Mouse (Mus musculus): ENCODE measurements around the gene Arrb1. TPM values are rescaled to one million over a fixed set of nuclear protein-coding genes. Genes with fewer than 3 reads are reported as not detected.

Arrb1 gene
- polyA plus RNA-seq, 1 experiment from 2014 or later, result 5.3 TPM

GRCm38 (mm10) chr7:99531408-99531970 lies 3.8 kb upstream of the Arrb1 start:
- no peak overlapping the region for H3K4me2 ChIP-seq
- ATAC-seq (replicated peaks; ENCODE audit: insufficient number of reproducible peaks, low FRiP score, low TSS enrichment), result no peak

GRCm38 (mm10) chr7:99532526-99532925 lies 2.7 kb upstream of the Arrb1 start:
- Histone ChIP-seq H3K4me2 (no peak overlapping the region), H3K9me3 (replicated peaks; ENCODE audit: control insufficient read depth, low read length) (no peaks in the 10 kb centered on the region), H3K4me1 (ENCODE audit: control insufficient read depth, insufficient read depth, low read length) (peaks cover 31% of the 10 kb centered on the region), H3K9ac (ENCODE audit: low read depth, low read length) (no peak overlapping the region), H3K36me3 (ENCODE audit: control insufficient read depth, insufficient read depth, low read length) (no peaks in the 10 kb centered on the region), H3K4me3 (ENCODE audit: low read depth, low read length) (no peak overlapping the region), H3K27me3 (ENCODE audit: control insufficient read depth, insufficient read depth, low read length) (no peaks in the 10 kb centered on the region), H3K27ac (ENCODE audit: low read depth, low read length) (no peak overlapping the region)
- no peak for ATAC-seq (replicated peaks; ENCODE audit: insufficient number of reproducible peaks, low FRiP score, low TSS enrichment)
- 64% methylated on average over 4 of the region's 4 CpGs for WGBS (ENCODE audit: insufficient replicate concordance)

More at GRCm38 (mm10) chr7:99531408-99531970, 3.8 kb upstream of the Arrb1 start:
- H3K36me3 ChIP-seq (ENCODE audit: control insufficient read depth, insufficient read depth, low read length), result no peaks in the 10 kb centered on the region
- peaks cover 21% of the 10 kb centered on the region for H3K4me1 ChIP-seq (ENCODE audit: control insufficient read depth, insufficient read depth, low read length)
- H3K27ac ChIP-seq (ENCODE audit: low read depth, low read length), result no peak overlapping the region
- WGBS (ENCODE audit: insufficient replicate concordance), result 64% methylated on average over 3 of the region's 3 CpGs
- H3K27me3 ChIP-seq (ENCODE audit: control insufficient read depth, insufficient read depth, low read length), result no peaks in the 10 kb centered on the region
- H3K4me3 ChIP-seq (ENCODE audit: low read depth, low read length), result no peak overlapping the region
- H3K9me3 ChIP-seq (replicated peaks; ENCODE audit: control insufficient read depth, low read length), result no peaks in the 10 kb centered on the region
- H3K9ac ChIP-seq (ENCODE audit: low read depth, low read length), result no peak overlapping the region

GRCm38 (mm10) chr7:99533600-99533999 lies 1.7 kb upstream of the Arrb1 start:
- peaks cover 37% of the 10 kb centered on the region for H3K4me1 ChIP-seq (ENCODE audit: control insufficient read depth, insufficient read depth, low read length)
- no peaks in the 10 kb centered on the region for H3K9me3 ChIP-seq (replicated peaks; ENCODE audit: control insufficient read depth, low read length)
- no peak overlapping the region for H3K9ac ChIP-seq (ENCODE audit: low read depth, low read length)
- no peaks in the 10 kb centered on the region for H3K36me3 ChIP-seq (ENCODE audit: control insufficient read depth, insufficient read depth, low read length)
- H3K4me3 ChIP-seq (ENCODE audit: low read depth, low read length), result no peak overlapping the region
- H3K27ac ChIP-seq (ENCODE audit: low read depth, low read length), result no peak overlapping the region
- H3K4me2 ChIP-seq, result no peak overlapping the region
- WGBS (ENCODE audit: insufficient replicate concordance), result 69% methylated on average over 7 of the region's 7 CpGs
- H3K27me3 ChIP-seq (ENCODE audit: control insufficient read depth, insufficient read depth, low read length), result no peaks in the 10 kb centered on the region
- ATAC-seq (replicated peaks; ENCODE audit: insufficient number of reproducible peaks, low FRiP score, low TSS enrichment), result no peak

GRCm38 (mm10) chr7:99534501-99534900 lies 765 bp upstream of the Arrb1 start:
- ATAC-seq (replicated peaks; ENCODE audit: insufficient number of reproducible peaks, low FRiP score, low TSS enrichment), result no peak
- Histone ChIP-seq H3K27me3 (ENCODE audit: control insufficient read depth, insufficient read depth, low read length) (no peaks in the 10 kb centered on the region), H3K9ac (ENCODE audit: low read depth, low read length) (peak overlapping the region; percentile 89; the same call in 1 of the 2 replicates), H3K4me2 (peak overlapping the region; percentile 93), H3K36me3 (ENCODE audit: control insufficient read depth, insufficient read depth, low read length) (no peaks in the 10 kb centered on the region), H3K4me1 (ENCODE audit: control insufficient read depth, insufficient read depth, low read length) (peaks cover 41% of the 10 kb centered on the region), H3K4me3 (ENCODE audit: low read depth, low read length) (peak overlapping the region; percentile 73; the same call in 1 of the 2 replicates), H3K9me3 (replicated peaks; ENCODE audit: control insufficient read depth, low read length) (no peaks in the 10 kb centered on the region), H3K27ac (ENCODE audit: low read depth, low read length) (peak overlapping the region; percentile 94)
- WGBS (ENCODE audit: insufficient replicate concordance), result 47% methylated on average over 5 of the region's 5 CpGs

GRCm38 (mm10) chr7:99535741-99536501 lies 655 bp downstream of the Arrb1 start:
- peak; percentile 15; the same call in 1 of the 2 replicates for ATAC-seq (replicated peaks; ENCODE audit: insufficient number of reproducible peaks, low FRiP score, low TSS enrichment)
- Histone ChIP-seq H3K27ac (ENCODE audit: low read depth, low read length) (peak overlapping the region; percentile 94), H3K4me3 (ENCODE audit: low read depth, low read length) (peak overlapping the region; percentile 73), H3K9me3 (replicated peaks; ENCODE audit: control insufficient read depth, low read length) (no peaks in the 10 kb centered on the region), H3K36me3 (ENCODE audit: control insufficient read depth, insufficient read depth, low read length) (no peaks in the 10 kb centered on the region), H3K4me2 (peak overlapping the region; percentile 93), H3K27me3 (ENCODE audit: control insufficient read depth, insufficient read depth, low read length) (no peaks in the 10 kb centered on the region), H3K9ac (ENCODE audit: low read depth, low read length) (peak overlapping the region; percentile 89), H3K4me1 (ENCODE audit: control insufficient read depth, insufficient read depth, low read length) (peaks cover 47% of the 10 kb centered on the region)
- 5% methylated on average over 46 of the region's 46 CpGs for WGBS (ENCODE audit: insufficient replicate concordance)

- H3K4me3 ChIP-seq (ENCODE audit: low read depth, low read length), result peak overlapping the region; percentile 73
- H3K9me3 ChIP-seq (replicated peaks; ENCODE audit: control insufficient read depth, low read length), result no peaks in the 10 kb centered on the region
- WGBS (ENCODE audit: insufficient replicate concordance), result 51% methylated on average over 5 of the region's 5 CpGs
- peak overlapping the region; percentile 4; the same call in 1 of the 2 replicates for H3K9ac ChIP-seq (ENCODE audit: low read depth, low read length)
- ATAC-seq (replicated peaks; ENCODE audit: insufficient number of reproducible peaks, low FRiP score, low TSS enrichment), result no peak
- H3K27ac ChIP-seq (ENCODE audit: low read depth, low read length), result no peak overlapping the region
- H3K4me2 ChIP-seq, result peak overlapping the region; percentile 93
- no peaks in the 10 kb centered on the region for H3K27me3 ChIP-seq (ENCODE audit: control insufficient read depth, insufficient read depth, low read length)
- no peaks in the 10 kb centered on the region for H3K36me3 ChIP-seq (ENCODE audit: control insufficient read depth, insufficient read depth, low read length)
- peaks cover 52% of the 10 kb centered on the region for H3K4me1 ChIP-seq (ENCODE audit: control insufficient read depth, insufficient read depth, low read length)
Measured at GRCm38 (mm10) chr7:99537183-99537756, 2.0 kb downstream of the Arrb1 start.

- no peak overlapping the region for H3K9ac ChIP-seq (ENCODE audit: low read depth, low read length)
- H3K4me3 ChIP-seq (ENCODE audit: low read depth, low read length), result no peak overlapping the region
- WGBS (ENCODE audit: insufficient replicate concordance), result 64% methylated on average over 4 of the region's 4 CpGs
- ATAC-seq (replicated peaks; ENCODE audit: insufficient number of reproducible peaks, low FRiP score, low TSS enrichment), result no peak
- no peaks in the 10 kb centered on the region for H3K9me3 ChIP-seq (replicated peaks; ENCODE audit: control insufficient read depth, low read length)
- H3K27ac ChIP-seq (ENCODE audit: low read depth, low read length), result peak overlapping the region; percentile 7; the same call in 1 of the 2 replicates
- H3K4me1 ChIP-seq (ENCODE audit: control insufficient read depth, insufficient read depth, low read length), result peaks cover 52% of the 10 kb centered on the region
- no peaks in the 10 kb centered on the region for H3K36me3 ChIP-seq (ENCODE audit: control insufficient read depth, insufficient read depth, low read length)
- H3K27me3 ChIP-seq (ENCODE audit: control insufficient read depth, insufficient read depth, low read length), result no peaks in the 10 kb centered on the region
- peak overlapping the region; percentile 93 for H3K4me2 ChIP-seq
Measured at GRCm38 (mm10) chr7:99538421-99538820, 3.2 kb downstream of the Arrb1 start.

GRCm38 (mm10) chr7:99539201-99539891 lies 4.1 kb downstream of the Arrb1 start:
- 17% methylated on average over 8 of the region's 8 CpGs for WGBS (ENCODE audit: insufficient replicate concordance)
- H3K36me3 ChIP-seq (ENCODE audit: control insufficient read depth, insufficient read depth, low read length), result no peaks in the 10 kb centered on the region
- H3K4me3 ChIP-seq (ENCODE audit: low read depth, low read length), result no peak overlapping the region
- no peaks in the 10 kb centered on the region for H3K9me3 ChIP-seq (replicated peaks; ENCODE audit: control insufficient read depth, low read length)
- peak overlapping the region; percentile 36; the same call in 1 of the 2 replicates for H3K9ac ChIP-seq (ENCODE audit: low read depth, low read length)
- peak overlapping the region; percentile 37 for H3K4me2 ChIP-seq
- no peaks in the 10 kb centered on the region for H3K27me3 ChIP-seq (ENCODE audit: control insufficient read depth, insufficient read depth, low read length)
- peaks cover 51% of the 10 kb centered on the region for H3K4me1 ChIP-seq (ENCODE audit: control insufficient read depth, insufficient read depth, low read length)
- no peak overlapping the region for H3K27ac ChIP-seq (ENCODE audit: low read depth, low read length)
- no peak for ATAC-seq (replicated peaks; ENCODE audit: insufficient number of reproducible peaks, low FRiP score, low TSS enrichment)
